Mouse (Mus musculus) heart, embryonic 16.5 days (tissue): Measurements from ENCODE around the gene Gm20538. TPM values are rescaled to one million over a fixed set of nuclear protein-coding genes. Genes with fewer than 3 reads are reported as not detected.

ENCODE experiments used
- ATAC-seq: fragments of 200-750 bp; cut with Nextera tagmentation; replicated peaks from 2 replicates; pipeline ENCODE4 v1.8.0; 2017; ENCODE audit warnings: moderate number of reproducible peaks; ENCODE audit not compliant: insufficient read depth, low FRiP score; ENCODE audit errors: extremely low read depth
- H3K27ac ChIP-seq: fragments of 300-500 bp; sonication (generic); 2 replicates; pipeline ENCODE4 v1.5.1; 2014; ENCODE audit warnings: mild to moderate bottlenecking, low read length, control low read depth, moderate library complexity
- H3K27me3 ChIP-seq: fragments of 300-500 bp; sonication (generic); 2 replicates; pipeline ENCODE4 v1.6.1; 2014; ENCODE audit warnings: low read length, mixed read lengths; ENCODE audit not compliant: control insufficient read depth, insufficient read depth
- H3K36me3 ChIP-seq: fragments of 300-500 bp; sonication (generic); 2 replicates; pipeline ENCODE4 v1.6.1; 2014; ENCODE audit not compliant: control insufficient read depth, insufficient read depth
- H3K4me1 ChIP-seq: fragments of 300-500 bp; sonication (generic); 2 replicates; pipeline ENCODE4 v1.6.1; 2014; ENCODE audit warnings: low read length, mixed read lengths; ENCODE audit not compliant: control insufficient read depth, insufficient read depth
- H3K4me2 ChIP-seq: fragments of 300-500 bp; sonication (generic); 2 replicates; pipeline ENCODE4 v1.6.1; 2014; ENCODE audit warnings: low read depth, mild to moderate bottlenecking, control low read depth, low read length
- H3K4me3 ChIP-seq: fragments of 300-500 bp; sonication (generic); 2 replicates; pipeline ENCODE4 v1.5.1; 2014; ENCODE audit warnings: mild to moderate bottlenecking, control low read depth, low read length
- H3K9ac ChIP-seq: fragments of 300-500 bp; sonication (generic); 2 replicates; pipeline ENCODE4 v1.6.1; 2014; ENCODE audit warnings: low read length, control low read depth
- H3K9me3 ChIP-seq: fragments of 300-500 bp; sonication (generic); replicated peaks from 2 replicates; pipeline ENCODE4 v1.6.1; 2016; ENCODE audit warnings: low read length; ENCODE audit not compliant: control insufficient read depth
- WGBS: fragments of 180-500 bp; shearing (Covaris S2); extraction: QIAGEN DNeasy Blood & Tissue Kit; methylation state at CpG from one replicate; pipeline ENCODE4 v1.1.7; 2014; 5-methylcytosine and 5-hydroxymethylcytosine counted together
- polyA plus RNA-seq: library from polyadenylated mRNA; unstranded; fragments of >200 nt; fragmentation: Nextera tagmentation; extraction: Ambion mirVana; gene quantifications from 2 replicates; pipeline ENCODE4 v1.2.1, GENCODE M21; 2015

The Gm20538 gene
- not detected in 2 replicates for polyA plus RNA-seq

DNA sequence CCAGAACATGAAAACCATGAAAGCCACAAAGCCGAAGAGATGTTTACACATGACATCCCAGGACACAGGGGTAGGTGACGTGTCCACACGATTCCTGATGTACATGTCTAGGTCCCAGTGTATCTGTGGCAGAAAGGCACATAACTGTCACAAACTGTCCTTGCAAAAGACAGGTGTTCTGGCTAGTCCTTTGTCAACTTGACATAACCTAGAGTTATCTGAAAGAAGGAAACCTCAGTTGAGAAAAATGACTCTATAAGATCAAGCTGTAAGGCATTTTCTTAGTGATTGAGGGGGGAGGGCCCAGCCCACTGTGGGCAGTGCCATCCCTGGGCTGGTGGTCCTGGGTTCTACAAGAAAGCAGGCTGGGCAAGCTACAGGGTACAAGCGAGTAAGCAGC is at the start of gene Gm20538:
TSS of gene Gm20538 (minus strand) at position 101 of the 400 bp plus-strand sequence.
- H3K4me2 ChIP-seq, result peak within 1 kb of the TSS; percentile 70; the same call in 1 of the 2 replicates
- no peaks in the 10 kb centered on the region for H3K27me3 ChIP-seq
- no peaks in the 10 kb centered on the region for H3K9me3 ChIP-seq
- peaks cover 55% of the 10 kb centered on the region for H3K36me3 ChIP-seq
- H3K9ac ChIP-seq, result no peak within 1 kb of the TSS
- H3K4me1 ChIP-seq, result peaks cover 14% of the 10 kb centered on the region
- no peak for ATAC-seq
- 97% methylated on average over 4 of the region's 4 CpGs for WGBS
- H3K4me3 ChIP-seq, result no peak within 1 kb of the TSS
- H3K27ac ChIP-seq, result no peak within 1 kb of the TSS

- peaks cover 4% of the 10 kb centered on the region; the same call in 1 of the 2 replicates for H3K9me3 ChIP-seq
- no peak overlapping the region for H3K4me2 ChIP-seq
- H3K36me3 ChIP-seq, result no peaks in the 10 kb centered on the region
- 93% methylated on average over 14 of the region's 14 CpGs for WGBS
- no peak for ATAC-seq
- no peak overlapping the region for H3K27ac ChIP-seq
- no peak overlapping the region for H3K4me3 ChIP-seq
- H3K9ac ChIP-seq, result no peak overlapping the region
- no peaks in the 10 kb centered on the region for H3K4me1 ChIP-seq
- H3K27me3 ChIP-seq, result peaks cover 6% of the 10 kb centered on the region; the same call in 1 of the 2 replicates
Observed at GRCm38 (mm10) chr19:44594180-44594579, 41.5 kb upstream of the Gm20538 start.

- Histone ChIP-seq H3K9me3 (peaks cover 4% of the 10 kb centered on the region; the same call in 1 of the 2 replicates), H3K9ac (no peak overlapping the region), H3K36me3 (no peaks in the 10 kb centered on the region), H3K4me2 (no peak overlapping the region), H3K27ac (no peak overlapping the region), H3K4me3 (no peak overlapping the region), H3K27me3 (peaks cover 15% of the 10 kb centered on the region), H3K4me1 (no peaks in the 10 kb centered on the region)
- no peak for ATAC-seq
- WGBS, result 73% methylated on average over 6 of the region's 6 CpGs
Observed at GRCm38 (mm10) chr19:44591638-44592037, 39.0 kb upstream of the Gm20538 start.

DNA sequence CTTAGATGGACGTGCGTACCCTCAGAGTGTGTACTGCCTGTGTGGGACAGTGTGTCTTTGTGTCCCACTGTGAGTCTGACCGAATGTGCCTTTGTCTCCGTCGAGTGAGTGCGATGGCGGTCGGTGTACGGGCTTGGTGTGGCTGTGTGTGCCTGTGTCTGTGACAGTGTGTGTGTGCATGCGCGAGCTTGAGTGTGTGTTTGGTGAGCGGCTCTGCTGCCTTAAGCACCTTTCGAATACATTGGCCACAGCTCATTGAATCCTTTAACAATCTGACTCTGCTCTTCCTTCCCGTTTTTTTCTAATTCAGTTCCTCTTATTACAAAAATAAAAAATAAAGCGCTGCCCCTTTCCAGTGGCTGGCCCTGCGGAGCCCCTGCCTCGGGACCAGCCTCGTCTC is 38.4 kb upstream of the Gm20538 start:
- Histone ChIP-seq H3K4me1 (no peaks in the 10 kb centered on the region), H3K27ac (no peak overlapping the region), H3K4me3 (no peak overlapping the region), H3K36me3 (no peaks in the 10 kb centered on the region), H3K4me2 (no peak overlapping the region), H3K27me3 (peaks cover 17% of the 10 kb centered on the region), H3K9ac (no peak overlapping the region), H3K9me3 (peaks cover 4% of the 10 kb centered on the region; the same call in 1 of the 2 replicates)
- WGBS, result 85% methylated on average over 18 of the region's 18 CpGs
- ATAC-seq, result no peak

- no peak for ATAC-seq
- 44% methylated on average over 7 of the region's 7 CpGs for WGBS
Observed at GRCm38 (mm10) chr19:44589591-44590223, 37.1 kb upstream of the Gm20538 start.

GRCm38 (mm10) chr19:44588036-44588435 is 35.4 kb upstream of the Gm20538 start:
- Histone ChIP-seq H3K9me3 (no peaks in the 10 kb centered on the region), H3K36me3 (no peaks in the 10 kb centered on the region), H3K4me1 (no peaks in the 10 kb centered on the region), H3K27ac (no peak overlapping the region), H3K4me3 (no peak overlapping the region), H3K4me2 (no peak overlapping the region), H3K9ac (no peak overlapping the region), H3K27me3 (peaks cover 33% of the 10 kb centered on the region)
- WGBS, result 28% methylated on average over 4 of the region's 4 CpGs
- no peak for ATAC-seq

More at GRCm38 (mm10) chr19:44589591-44590223, 37.1 kb upstream of the Gm20538 start:
- H3K27me3 ChIP-seq, result peaks cover 24% of the 10 kb centered on the region
- H3K9me3 ChIP-seq, result peaks cover 4% of the 10 kb centered on the region; the same call in 1 of the 2 replicates
- H3K4me1 ChIP-seq, result no peaks in the 10 kb centered on the region
- H3K36me3 ChIP-seq, result no peaks in the 10 kb centered on the region
- no peak overlapping the region for H3K4me3 ChIP-seq
- no peak overlapping the region for H3K9ac ChIP-seq
- H3K27ac ChIP-seq, result no peak overlapping the region
- no peak overlapping the region for H3K4me2 ChIP-seq

DNA sequence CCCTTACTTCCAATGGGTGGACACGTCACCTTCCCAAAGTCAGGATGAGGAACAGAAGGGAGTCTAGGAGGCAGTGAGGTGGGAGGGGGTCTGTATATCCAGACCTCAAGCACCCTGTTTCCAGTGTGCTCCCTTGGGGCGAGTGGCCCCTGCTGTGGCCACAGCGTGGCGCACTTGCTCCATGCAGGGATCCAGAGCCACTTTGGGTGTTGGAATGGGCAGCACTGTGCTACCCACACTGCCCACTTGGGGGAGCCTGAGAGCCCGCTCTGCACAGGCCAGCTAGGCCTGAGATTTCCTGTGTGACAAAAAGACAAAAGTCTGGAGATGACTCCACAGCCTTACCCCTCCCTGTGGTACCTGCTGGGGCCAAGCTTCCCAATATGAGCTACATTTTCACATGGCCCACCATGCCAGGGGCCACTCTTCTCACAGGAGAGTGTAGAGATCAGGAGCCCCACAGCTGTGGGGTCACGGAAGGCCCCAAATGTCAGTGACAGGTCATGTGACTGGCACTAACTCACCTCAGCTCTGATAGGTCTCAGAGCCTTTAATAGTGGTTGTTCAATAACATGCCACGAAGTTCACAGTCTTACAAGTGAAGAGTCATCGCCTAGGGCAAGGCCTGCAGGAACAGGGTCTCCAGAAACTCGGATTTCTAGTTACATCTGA is 30.1 kb upstream of the Gm20538 start:
- Histone ChIP-seq H3K27me3 (peaks cover 27% of the 10 kb centered on the region), H3K27ac (no peak overlapping the region), H3K9me3 (no peaks in the 10 kb centered on the region), H3K9ac (no peak overlapping the region), H3K4me3 (no peak overlapping the region), H3K4me2 (no peak overlapping the region), H3K36me3 (no peaks in the 10 kb centered on the region), H3K4me1 (no peaks in the 10 kb centered on the region)
- peak; percentile 80 for ATAC-seq
- 34% methylated on average over 9 of the region's 9 CpGs for WGBS

DNA sequence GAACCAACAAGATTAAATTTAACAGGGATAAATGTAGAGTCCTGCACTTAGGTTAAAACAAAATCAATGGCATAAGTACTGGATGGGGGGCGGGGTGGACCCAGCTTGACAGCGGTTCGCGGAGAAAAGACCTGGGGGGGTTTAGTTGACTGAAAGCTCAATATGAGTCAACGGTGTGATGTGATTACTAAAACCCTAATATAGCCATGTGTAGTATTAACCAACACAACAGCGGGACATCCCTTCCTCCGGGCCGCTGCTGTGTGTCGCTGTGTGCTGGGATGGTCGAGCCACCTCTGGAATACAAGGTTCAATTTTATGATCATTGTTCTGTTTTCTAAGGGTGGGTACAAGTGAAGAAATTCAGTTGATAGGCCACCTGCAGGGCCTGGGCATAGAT is 29.5 kb upstream of the Gm20538 start:
- WGBS, result 84% methylated on average over 10 of the region's 10 CpGs

GRCm38 (mm10) chr19:44578038-44578437 is 25.4 kb upstream of the Gm20538 start:
- no peak overlapping the region for H3K4me2 ChIP-seq
- H3K4me3 ChIP-seq, result no peak overlapping the region
- peaks cover 7% of the 10 kb centered on the region; the same call in 1 of the 2 replicates for H3K36me3 ChIP-seq
- no peak overlapping the region for H3K27ac ChIP-seq
- 75% methylated on average over 1 of the region's 1 CpGs for WGBS
- no peaks in the 10 kb centered on the region for H3K27me3 ChIP-seq
- ATAC-seq, result no peak
- H3K9me3 ChIP-seq, result no peaks in the 10 kb centered on the region
- no peaks in the 10 kb centered on the region for H3K4me1 ChIP-seq
- H3K9ac ChIP-seq, result no peak overlapping the region

More for the DNA sequence above, 29.5 kb upstream of the Gm20538 start:
- Histone ChIP-seq H3K9ac (no peak overlapping the region), H3K36me3 (no peaks in the 10 kb centered on the region), H3K4me3 (no peak overlapping the region), H3K27ac (no peak overlapping the region), H3K27me3 (peaks cover 25% of the 10 kb centered on the region), H3K4me1 (no peaks in the 10 kb centered on the region), H3K9me3 (no peaks in the 10 kb centered on the region), H3K4me2 (no peak overlapping the region)
- no peak for ATAC-seq
